Mouse (Mus musculus) layer of hippocampus, adult 9-11 months (tissue): ENCODE data around the gene Mrps9.

ENCODE experiments used
- DNase-seq: peaks from one replicate; pipeline ENCODE4 v3.0.0; 2022

Mrps9 gene

GRCm38 (mm10) chr1:42907153-42907552 is 56.1 kb downstream of the Mrps9 start:
- no peak for DNase-seq

DNA sequence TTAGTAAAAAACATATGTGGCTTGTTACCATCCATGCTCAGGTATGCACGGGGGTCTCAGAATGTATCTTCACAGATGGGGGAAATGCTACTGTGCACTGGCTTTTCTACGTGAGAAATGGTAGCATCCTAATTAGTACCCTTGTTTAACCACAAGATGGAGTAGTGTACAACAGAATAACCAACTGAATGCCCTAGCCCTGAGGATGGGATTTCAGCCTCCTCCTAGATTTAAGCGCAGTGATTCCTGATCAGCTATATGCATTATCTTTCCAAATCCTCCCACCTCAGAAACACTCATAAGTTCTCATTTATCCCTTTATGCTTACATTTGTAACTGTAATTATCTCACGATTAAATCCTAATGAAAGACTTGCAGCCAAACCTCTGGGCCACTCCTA is 64.0 kb downstream of the Mrps9 start:
- no peak for DNase-seq

DNA sequence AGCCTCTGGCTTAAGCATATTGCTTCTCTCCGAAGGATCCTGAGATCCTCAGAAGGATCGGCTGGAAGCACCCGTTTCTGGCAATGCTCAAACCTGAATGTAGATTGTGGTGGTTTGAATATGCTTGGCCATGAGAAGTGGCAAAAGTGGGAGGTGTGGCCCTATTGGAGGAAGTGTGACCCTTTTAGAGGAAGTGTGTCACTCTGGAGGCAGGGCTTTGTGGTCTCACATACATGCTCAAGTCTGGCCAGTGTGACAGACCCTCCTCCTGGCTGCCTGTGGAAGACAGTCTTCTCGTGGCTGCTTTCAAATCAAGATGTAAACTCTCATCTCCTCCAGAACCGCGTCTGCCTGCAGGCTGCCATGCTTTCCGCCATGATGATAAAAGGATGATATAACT is 65.7 kb downstream of the Mrps9 start:
- DNase-seq = no peak

DNA sequence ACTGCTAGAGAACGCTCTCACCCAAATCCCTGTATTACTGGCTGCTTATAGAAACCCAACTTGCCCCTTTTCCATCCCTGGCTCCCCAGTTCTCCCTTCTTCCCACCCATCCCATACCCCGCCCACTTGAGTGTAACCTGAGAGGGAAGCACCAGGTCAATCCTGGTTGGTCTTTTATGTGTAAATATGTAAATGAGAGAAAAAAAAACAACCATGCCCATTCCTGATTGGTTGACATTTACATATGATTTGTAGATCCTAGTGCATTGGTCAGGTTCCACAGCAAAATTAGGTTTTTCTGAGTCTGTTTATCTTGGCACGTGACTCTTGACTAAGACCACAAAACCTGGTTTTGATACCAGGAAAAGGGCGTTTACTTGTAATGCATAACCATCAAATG is 66.9 kb downstream of the Mrps9 start:
- DNase-seq = no peak

DNA sequence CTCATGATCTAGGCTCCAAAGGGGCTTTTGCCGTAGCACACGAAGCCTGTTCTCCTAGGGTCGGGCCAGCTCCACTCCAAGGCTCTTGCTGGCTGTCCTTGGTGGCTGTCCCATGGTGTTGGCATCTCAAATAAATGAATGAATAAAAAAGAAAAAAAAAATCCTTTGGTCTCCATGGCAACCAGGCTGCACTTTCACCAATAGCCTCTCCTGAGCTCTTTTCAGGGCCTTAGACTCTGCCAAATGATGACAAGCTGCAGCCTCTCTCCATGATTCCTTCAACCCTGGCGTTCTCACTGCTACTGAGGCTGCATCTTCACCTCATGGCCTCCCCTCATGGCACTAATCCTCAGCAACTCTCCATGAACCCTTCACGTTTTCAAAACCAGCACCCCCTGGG is 72.9 kb downstream of the Mrps9 start:
- DNase-seq = no peak

DNA sequence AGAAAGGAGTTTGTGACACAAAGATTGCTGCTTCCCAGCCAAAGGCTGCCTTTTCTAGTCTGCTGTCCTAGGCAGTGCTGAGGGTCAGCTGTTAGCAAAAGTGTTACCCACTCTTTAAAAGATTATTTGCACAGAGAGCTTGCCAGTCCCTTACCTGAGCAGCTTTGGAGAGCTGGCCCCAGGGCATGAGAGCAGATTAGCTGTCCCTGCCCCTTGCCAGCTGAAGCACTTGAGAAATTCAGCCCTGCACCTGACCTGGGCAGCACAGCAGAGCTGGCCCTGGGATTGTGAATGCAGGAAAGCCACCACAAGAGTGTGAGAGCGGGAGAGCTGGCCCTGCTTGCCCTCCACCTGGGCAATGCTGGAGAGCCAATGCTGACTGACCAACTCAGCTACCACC is 82.6 kb downstream of the Mrps9 start:
- no peak for DNase-seq

DNA sequence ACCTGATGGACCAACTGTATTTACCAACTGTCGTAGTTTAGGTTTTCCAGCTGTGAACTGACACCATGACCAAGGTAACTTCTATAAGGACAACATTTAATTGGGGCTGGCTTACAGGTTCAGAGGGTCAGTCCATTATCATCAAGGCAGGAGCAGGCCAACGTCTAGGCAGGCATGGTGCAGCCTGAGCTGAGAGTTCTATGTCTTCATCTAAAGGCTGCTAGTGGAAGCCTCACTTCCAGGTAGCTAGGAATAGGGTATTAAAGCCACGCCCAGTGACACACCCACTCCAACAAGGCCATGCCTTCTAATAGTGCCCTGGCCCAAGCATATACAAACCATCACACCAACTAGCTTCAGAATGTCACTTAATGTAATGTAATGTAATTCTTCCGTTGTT is 97.5 kb downstream of the Mrps9 start:
- no peak for DNase-seq

- DNase-seq = peak; percentile 63
Measured at GRCm38 (mm10) chr1:42952734-42953481, 101.9 kb downstream of the Mrps9 start, which contains the start of gene Gpr45. TSS of gene Gpr45 (plus strand) at chr1:42952872.

DNA sequence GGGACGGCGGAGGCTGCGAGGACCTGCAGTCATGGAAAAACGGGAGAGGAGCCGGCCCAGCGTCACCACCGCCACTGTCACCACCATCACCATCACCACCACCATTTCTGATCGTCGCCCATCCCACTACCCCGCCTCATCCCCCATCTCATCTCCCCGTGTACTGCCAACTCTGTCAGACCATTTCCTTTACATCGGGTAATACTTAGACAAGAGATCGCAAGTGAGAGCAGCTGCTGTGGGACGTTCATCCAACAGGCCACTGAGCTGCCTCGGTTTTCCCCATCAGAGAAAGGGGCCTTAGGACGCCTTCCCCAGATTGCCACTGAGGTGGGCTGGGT is 102.4 kb downstream of the Mrps9 start:
- no peak for DNase-seq
